Mouse (Mus musculus) G1E (cell line): ENCODE data around the gene Gja5. TPM values are rescaled to one million over a fixed set of nuclear protein-coding genes. Genes with fewer than 3 reads are reported as not detected.

ENCODE experiments used
- ATAC-seq: 2 replicates; pipeline ENCODE4 v1.8.0; 2016; ENCODE audit warnings: mild to moderate bottlenecking; ENCODE audit not compliant: insufficient number of reproducible peaks, poor library complexity, low FRiP score, severe bottlenecking; ENCODE audit errors: extremely low read depth
- DNase-seq: peaks from one replicate; pipeline ENCODE4 v3.0.0; 2012; ENCODE audit warnings: low spot score
- H3K27me3 ChIP-seq: 2 replicates; pipeline ENCODE4 v1.6.1; 2012; ENCODE audit warnings: mild to moderate bottlenecking, low read length, inconsistent platforms; ENCODE audit not compliant: insufficient read depth
- H3K36me3 ChIP-seq: replicated peaks from 2 replicates; pipeline ENCODE3; 2012; ENCODE audit warnings: mild to moderate bottlenecking, inconsistent platforms
- H3K4me1 ChIP-seq: 2 replicates; pipeline ENCODE4 v1.6.1; 2012; ENCODE audit warnings: low read depth, low read length, inconsistent platforms, mixed read lengths; ENCODE audit not compliant: insufficient read depth
- H3K4me3 ChIP-seq: 2 replicates; pipeline ENCODE4 v1.5.1; 2012; ENCODE audit warnings: low read depth, mild to moderate bottlenecking, inconsistent platforms, low read length, moderate library complexity, mixed read lengths
- H3K9me3 ChIP-seq: replicated peaks from 2 replicates; pipeline ENCODE4 v1.6.1; 2012; ENCODE audit warnings: inconsistent platforms
- CTCF ChIP-seq: IDR thresholded peaks from 2 replicates; pipeline ENCODE4 v1.5.1; 2012; ENCODE audit warnings: low read depth, low read length, inconsistent platforms, mixed read lengths
- GATA1 ChIP-seq: IDR thresholded peaks from 2 replicates; pipeline ENCODE4 v1.6.1; 2012; ENCODE audit warnings: borderline replicate concordance, low read length, inconsistent platforms, mixed read lengths
- GATA2 ChIP-seq: IDR thresholded peaks from 2 replicates; pipeline ENCODE4 v1.6.1; 2012; ENCODE audit warnings: low read depth, low read length, inconsistent platforms, borderline replicate concordance
- POLR2AphosphoS5 ChIP-seq: IDR thresholded peaks from 2 replicates; pipeline ENCODE4 v1.6.1; 2012; ENCODE audit warnings: low read depth, low read length, inconsistent platforms; ENCODE audit not compliant: insufficient replicate concordance
- TAL1 ChIP-seq: conservative IDR thresholded peaks from 2 replicates; pipeline ENCODE4 v1.6.1; 2012; ENCODE audit warnings: low read depth, low read length, inconsistent platforms, mixed read lengths
- polyA plus RNA-seq: library from polyadenylated mRNA; stranded (reverse); fragments of >175 nt; gene quantifications from 2 replicates; pipeline ENCODE4 v1.2.3, GENCODE M21; 2012
- total RNA-seq, 2 experiments: library from RNA; stranded (forward) in 1 of 2; stranded (reverse) in 1 of 2; fragments of 200-1000 nt in 1 of 2; fragments of >200 nt in 1 of 2; fragmentation: Nextera tagmentation in 1 of 2; gene quantifications; 2 replicates each; pipeline ENCODE4 v1.2.3; 2014 to 2017

Gene Gja5
- total and polyA plus RNA-seq, 3 experiments = 0.02 to 0.05 TPM; not detected in 1

DNA sequence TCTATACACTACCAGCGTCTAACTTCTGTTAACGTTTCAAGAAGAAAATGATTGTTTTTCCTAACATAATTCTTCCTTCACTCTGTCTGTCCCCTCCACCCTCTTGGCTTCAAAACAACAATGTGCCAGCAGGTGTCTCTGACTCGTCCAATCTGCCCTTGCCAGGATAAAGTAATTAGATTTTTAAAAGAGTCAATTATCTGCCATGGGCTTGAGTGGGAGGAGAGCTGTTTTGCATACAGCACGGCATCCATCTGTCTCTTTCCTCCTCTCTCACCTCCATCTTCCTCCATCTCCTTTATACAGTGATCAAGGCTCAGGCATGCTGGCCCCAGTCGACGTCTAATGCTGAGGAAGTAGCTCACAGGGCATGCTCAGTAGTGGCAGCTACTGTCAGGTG, 132.6 kb downstream of the Gja5 start:
- no peaks in the 10 kb centered on the region for H3K4me1 ChIP-seq
- ATAC-seq (no peak), DNase-seq (no peak)
- no peaks in the 10 kb centered on the region for H3K9me3 ChIP-seq
- TF ChIP-seq GATA1 (no peak), TAL1 (no peak), POLR2AphosphoS5 (no peak), CTCF (no peak), GATA2 (no peak)
- peaks cover 19% of the 10 kb centered on the region for H3K27me3 ChIP-seq
- no peaks in the 10 kb centered on the region for H3K36me3 ChIP-seq
- H3K4me3 ChIP-seq = no peak overlapping the region

DNA sequence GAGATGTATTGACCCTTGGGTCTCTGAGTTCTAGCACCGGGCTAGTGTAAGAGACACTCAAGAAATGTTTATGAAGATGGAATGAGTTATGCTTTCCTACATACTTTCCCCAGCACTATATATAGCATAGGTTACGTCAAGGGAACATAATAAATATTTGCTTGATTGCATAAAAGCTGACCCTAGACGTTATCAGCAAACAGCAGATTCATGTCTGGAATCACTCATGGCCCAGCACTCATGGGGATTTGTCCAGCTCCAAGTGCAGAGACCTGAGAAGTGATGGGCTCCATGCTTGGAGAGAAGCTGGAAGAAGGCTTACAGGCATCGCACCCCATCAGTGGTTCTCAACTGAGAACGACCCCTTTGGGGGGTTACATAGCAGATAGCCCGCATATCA, 135.2 kb downstream of the Gja5 start:
- ATAC-seq = no peak
- no peak overlapping the region for H3K4me3 ChIP-seq
- peaks cover 4% of the 10 kb centered on the region; the same call in 1 of the 2 replicates for H3K27me3 ChIP-seq
- H3K4me1 ChIP-seq = peaks cover 4% of the 10 kb centered on the region
- no peaks in the 10 kb centered on the region for H3K9me3 ChIP-seq
- no peak for TF ChIP-seq POLR2AphosphoS5
- TF ChIP-seq GATA1 = no peak
- TF ChIP-seq CTCF = no peak
- no peak for TF ChIP-seq GATA2
- TF ChIP-seq TAL1 = no peak
- no peaks in the 10 kb centered on the region for H3K36me3 ChIP-seq
- DNase-seq = no peak

DNA sequence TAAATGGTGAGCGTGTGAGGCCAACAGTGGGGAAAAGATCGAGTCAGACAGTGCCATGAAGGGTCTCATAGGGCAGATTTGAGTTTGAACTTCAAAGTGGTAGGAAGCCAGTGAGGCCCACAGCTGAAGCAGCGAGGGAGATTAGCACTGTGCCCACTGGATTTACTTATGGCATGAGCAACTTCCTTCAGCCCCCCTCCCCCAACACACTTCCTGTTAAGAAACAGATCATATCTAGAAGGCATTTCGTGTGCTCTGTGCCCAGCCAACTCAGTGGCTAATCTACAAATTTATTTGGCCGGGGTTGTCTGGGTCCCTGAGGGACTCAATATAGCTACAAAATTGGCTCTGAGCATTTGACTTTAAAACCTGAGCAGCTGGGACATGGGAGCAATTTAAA, 139.7 kb downstream of the Gja5 start:
- Histone ChIP-seq H3K36me3 (no peaks in the 10 kb centered on the region), H3K4me3 (no peak overlapping the region), H3K9me3 (0 out of 2 replicates have a peak, but pooled peaks cover 2% of the 10 kb centered on the region), H3K27me3 (0 out of 2 replicates have a peak, but pooled peaks cover 2% of the 10 kb centered on the region), H3K4me1 (peaks cover 4% of the 10 kb centered on the region)
- no peak for TF ChIP-seq GATA1
- TF ChIP-seq CTCF = no peak
- TF ChIP-seq GATA2 = no peak
- no peak for TF ChIP-seq POLR2AphosphoS5
- no peak for TF ChIP-seq TAL1
- DNase-seq (no peak), ATAC-seq (no peak)

DNA sequence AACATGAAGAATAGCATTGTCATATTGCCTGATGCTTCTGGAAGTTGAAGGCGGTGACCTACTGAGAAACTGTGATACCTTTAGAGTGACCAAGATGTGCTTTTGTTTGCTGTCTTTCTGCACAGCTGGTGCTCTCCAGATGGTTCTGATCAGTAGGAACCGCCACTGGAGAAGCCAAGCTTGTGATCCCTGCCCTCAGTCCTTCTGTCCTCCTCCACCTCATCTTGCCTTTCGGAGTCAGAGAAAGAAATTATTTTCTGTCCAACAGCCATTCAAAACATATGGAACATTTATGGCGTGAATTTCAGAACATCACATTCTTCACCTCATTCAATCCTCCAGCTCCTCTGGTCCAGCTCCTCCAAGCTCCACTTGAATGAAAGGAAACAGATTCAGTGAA, 143.3 kb downstream of the Gja5 start:
- peaks cover 7% of the 10 kb centered on the region; the same call in 1 of the 2 replicates for H3K27me3 ChIP-seq
- TF ChIP-seq GATA1 (no peak), GATA2 (no peak), CTCF (no peak), POLR2AphosphoS5 (no peak), TAL1 (no peak)
- ATAC-seq = no peak

DNA sequence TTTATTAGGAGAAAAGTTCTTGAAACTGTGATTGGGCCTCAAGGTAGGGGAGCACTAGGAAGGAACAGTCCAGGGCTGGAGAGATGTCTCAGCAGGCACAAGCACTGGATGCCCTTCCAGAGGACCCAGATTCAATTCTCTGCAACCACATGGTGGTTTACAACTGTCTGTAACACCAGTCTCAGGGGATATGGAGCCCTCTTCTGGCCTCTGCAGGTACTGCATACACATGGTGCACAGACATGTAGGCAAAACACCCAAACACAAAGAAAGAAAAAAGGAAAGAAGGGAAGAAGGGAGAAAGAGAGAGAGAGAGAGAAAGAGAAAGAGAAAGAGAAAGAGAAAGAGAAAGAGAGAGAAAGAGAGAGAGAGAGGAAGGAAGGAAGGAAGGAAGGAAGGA, 143.9 kb downstream of the Gja5 start:
- peaks cover 7% of the 10 kb centered on the region; the same call in 1 of the 2 replicates for H3K27me3 ChIP-seq
- TF ChIP-seq POLR2AphosphoS5 (no peak), CTCF (0 out of 2 replicates have a peak, but pooled peaks have one; percentile 25)
- H3K9me3 ChIP-seq = 0 out of 2 replicates have a peak, but pooled peaks cover 2% of the 10 kb centered on the region
- DNase-seq (no peak), ATAC-seq (no peak)
- no peak overlapping the region for H3K4me3 ChIP-seq
- H3K36me3 ChIP-seq = no peaks in the 10 kb centered on the region
- H3K4me1 ChIP-seq = peaks cover 4% of the 10 kb centered on the region

More for the DNA sequence above, 143.3 kb downstream of the Gja5 start:
- H3K4me3 ChIP-seq = no peak overlapping the region
- peaks cover 4% of the 10 kb centered on the region for H3K4me1 ChIP-seq
- no peaks in the 10 kb centered on the region for H3K36me3 ChIP-seq
- 0 out of 2 replicates have a peak, but pooled peaks cover 2% of the 10 kb centered on the region for H3K9me3 ChIP-seq
- DNase-seq = no peak

DNA sequence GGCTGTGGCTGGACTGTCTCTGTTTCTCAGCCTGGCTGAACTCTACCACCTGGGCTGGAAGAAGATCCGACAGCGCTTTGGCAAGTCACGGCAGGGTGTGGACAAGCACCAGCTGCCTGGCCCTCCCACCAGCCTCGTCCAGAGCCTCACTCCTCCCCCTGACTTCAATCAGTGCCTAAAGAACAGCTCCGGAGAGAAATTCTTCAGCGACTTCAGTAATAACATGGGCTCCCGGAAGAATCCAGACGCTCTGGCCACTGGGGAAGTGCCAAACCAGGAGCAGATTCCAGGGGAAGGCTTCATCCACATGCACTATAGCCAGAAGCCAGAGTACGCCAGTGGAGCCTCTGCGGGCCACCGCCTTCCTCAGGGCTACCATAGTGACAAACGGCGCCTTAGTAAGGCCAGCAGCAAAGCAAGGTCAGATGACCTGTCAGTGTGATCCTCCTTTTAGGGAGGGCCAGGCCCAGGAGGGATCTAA, 146.8 kb downstream of the Gja5 start:
- ATAC-seq = no peak
- Histone ChIP-seq H3K9me3 (0 out of 2 replicates have a peak, but pooled peaks cover 2% of the 10 kb centered on the region), H3K4me1 (no peaks in the 10 kb centered on the region), H3K4me3 (no peak overlapping the region), H3K27me3 (peaks cover 10% of the 10 kb centered on the region), H3K36me3 (no peaks in the 10 kb centered on the region)
- DNase-seq = no peak
- TF ChIP-seq GATA1 (no peak), TAL1 (no peak), GATA2 (no peak), CTCF (no peak), POLR2AphosphoS5 (no peak)
